Mouse (Mus musculus) cerebellum, adult 2 months (tissue): ENCODE measurements around the gene Mgat2. TPM values are rescaled to one million over a fixed set of nuclear protein-coding genes. Genes with fewer than 3 reads are reported as not detected.
A peak's percentile ranks its signal among the peaks of the same experiment; 100 is the strongest.

Source experiments
- DNase-seq, 2 experiments: peaks; one replicate each; pipeline ENCODE4 v3.0.0; 2021
- H3K27ac ChIP-seq: fragments of 200-500 bp; 2 replicates; pipeline ENCODE4 v1.5.1; 2012; ENCODE audit warnings: low read length, control low read depth, inconsistent platforms; ENCODE audit not compliant: insufficient read depth
- H3K27me3 ChIP-seq: fragments of 200-500 bp; 2 replicates; pipeline ENCODE4 v1.6.1; 2012; ENCODE audit warnings: inconsistent platforms, mild to moderate bottlenecking, low read length, moderate library complexity; ENCODE audit not compliant: control insufficient read depth, insufficient read depth
- H3K4me1 ChIP-seq: fragments of 200-500 bp; 2 replicates; pipeline ENCODE4 v1.6.1; 2011; ENCODE audit warnings: low read length; ENCODE audit not compliant: control insufficient read depth, insufficient read depth
- H3K4me3 ChIP-seq: fragments of 200-500 bp; replicated peaks from 2 replicates; pipeline ENCODE3; 2011; ENCODE audit warnings: mild to moderate bottlenecking, low read depth, low read length, control low read depth; ENCODE audit not compliant: insufficient read depth
- CTCF ChIP-seq: fragments of 200-500 bp; IDR thresholded peaks from 2 replicates; pipeline ENCODE4 v1.5.1; 2011; ENCODE audit warnings: low read depth, mild to moderate bottlenecking, control low read depth, low read length, moderate library complexity, borderline replicate concordance; ENCODE audit not compliant: insufficient read depth
- POLR2A ChIP-seq: fragments of 200-500 bp; IDR thresholded peaks from 2 replicates; pipeline ENCODE4 v1.6.1; 2011; ENCODE audit warnings: low read length, control low read depth, borderline replicate concordance; ENCODE audit not compliant: insufficient read depth
- WGBS: fragments of 180-500 bp; shearing (Covaris S2); methylation state at CpG from one replicate; pipeline ENCODE4 v1.1.7; 2018; 5-methylcytosine and 5-hydroxymethylcytosine counted together
- polyA plus RNA-seq: library from polyadenylated mRNA; depleted of rRNA; stranded (reverse); fragments of >200 nt; gene quantifications from 2 replicates; pipeline ENCODE4 v1.2.3, GENCODE M21; 2012

The Mgat2 gene
- polyA plus RNA-seq, 1 experiment, result 15.9 TPM

GRCm38 (mm10) chr12:69184342-69185295, 662 bp downstream of the Mgat2 start:
- TF ChIP-seq POLR2A (no peak), CTCF (no peak)
- DNase-seq, result no peak
- Histone ChIP-seq H3K27ac (peak overlapping the region; percentile 88), H3K4me1 (peaks cover 6% of the 10 kb centered on the region; the same call in 1 of the 2 replicates), H3K4me3 (peak overlapping the region; percentile 81), H3K27me3 (no peaks in the 10 kb centered on the region)
- under 1% methylated on average over 86 of the region's 86 CpGs for WGBS

- Histone ChIP-seq H3K27me3 (no peaks in the 10 kb centered on the region), H3K4me1 (peaks cover 6% of the 10 kb centered on the region; the same call in 1 of the 2 replicates), H3K4me3 (peak overlapping the region; percentile 81), H3K27ac (no peak overlapping the region)
- no peak for TF ChIP-seq CTCF
- TF ChIP-seq POLR2A, result no peak
- 44% methylated on average over 7 of the region's 7 CpGs for WGBS
- no peak for DNase-seq
These were observed 1.4 kb downstream of the Mgat2 start for GRCm38 (mm10) chr12:69185371-69185770.

- Histone ChIP-seq H3K4me1 (peaks cover 6% of the 10 kb centered on the region; the same call in 1 of the 2 replicates), H3K4me3 (no peak overlapping the region), H3K27ac (no peak overlapping the region), H3K27me3 (no peaks in the 10 kb centered on the region)
- TF ChIP-seq CTCF (no peak), POLR2A (no peak)
- no peak for DNase-seq
- 54% methylated on average over 5 of the region's 5 CpGs for WGBS
These were observed 3.0 kb downstream of the Mgat2 start for GRCm38 (mm10) chr12:69186811-69187471.

- no peak for DNase-seq
- H3K27ac ChIP-seq, result no peak overlapping the region
- peaks cover 5% of the 10 kb centered on the region; the same call in 1 of the 2 replicates for H3K4me1 ChIP-seq
- no peak overlapping the region for H3K4me3 ChIP-seq
- TF ChIP-seq CTCF (no peak), POLR2A (no peak)
- WGBS, result 94% methylated on average over 9 of the region's 9 CpGs
- H3K27me3 ChIP-seq, result no peaks in the 10 kb centered on the region
These were observed 6.1 kb downstream of the Mgat2 start for GRCm38 (mm10) chr12:69190074-69190473.

GRCm38 (mm10) chr12:69190522-69190921, 6.6 kb downstream of the Mgat2 start:
- H3K27ac ChIP-seq, result no peak overlapping the region
- peaks cover under 1% of the 10 kb centered on the region; the same call in 1 of the 2 replicates for H3K4me1 ChIP-seq
- H3K4me3 ChIP-seq, result no peak overlapping the region
- WGBS, result 19% methylated on average over 1 of the region's 1 CpGs
- DNase-seq, result no peak
- H3K27me3 ChIP-seq, result no peaks in the 10 kb centered on the region
- TF ChIP-seq CTCF, result no peak
- no peak for TF ChIP-seq POLR2A

- no peaks in the 10 kb centered on the region; the same call in 1 of the 2 replicates for H3K4me1 ChIP-seq
- no peak overlapping the region for H3K4me3 ChIP-seq
- TF ChIP-seq CTCF (no peak), POLR2A (no peak)
- no peaks in the 10 kb centered on the region for H3K27me3 ChIP-seq
- no peak overlapping the region for H3K27ac ChIP-seq
- 96% methylated on average over 5 of the region's 5 CpGs for WGBS
- DNase-seq, result no peak
These were observed 7.4 kb downstream of the Mgat2 start for GRCm38 (mm10) chr12:69191396-69191795.

- 95% methylated on average over 2 of the region's 2 CpGs for WGBS
- Histone ChIP-seq H3K27me3 (no peaks in the 10 kb centered on the region), H3K4me1 (no peaks in the 10 kb centered on the region), H3K27ac (no peak overlapping the region), H3K4me3 (no peak overlapping the region)
- no peak for TF ChIP-seq POLR2A
- no peak for TF ChIP-seq CTCF
- no peak for DNase-seq
These were observed 8.7 kb downstream of the Mgat2 start for GRCm38 (mm10) chr12:69192637-69193036.
